ENCODE assay signal across 13 mouse cellular contexts in genomic region chr9:107435285-107435684, GRCm38 (mm10). TPM values are rescaled to one million over a fixed set of nuclear protein-coding genes. Genes with fewer than 3 reads are reported as not detected.
A peak's percentile ranks its signal among the peaks of the same experiment; 100 is the strongest.
DNase-seq lines count a peak whose midpoint lies in the region; ATAC-seq and TF ChIP-seq lines count a peak whose summit lies in the region.
"Had no signal": no experiment of that assay in that cellular context is flagged by ENCODE, and none has a peak within 500 bp of the region (broad histone marks: within the 10 kb centered on the region; RNA-seq: fewer than 3 reads in every experiment).

No protein-coding gene starts in this region.

- no peaks in the 10 kb centered on the region for H3K27me3 ChIP-seq in forebrain, postnatal 0 days (ENCODE audit: insufficient read depth, low read length)
- peaks cover 10% of the 10 kb centered on the region for H3K27me3 ChIP-seq in midbrain, embryonic 10.5 days (ENCODE audit: low read depth, poor library complexity, severe bottlenecking)

- no peak overlapping the region for H3K9ac ChIP-seq in forebrain, postnatal 0 days

- WGBS in forebrain, postnatal 0 days, result 22% methylated on average over 6 of the region's 6 CpGs
- WGBS in midbrain, embryonic 10.5 days, result 34% methylated on average over 6 of the region's 6 CpGs

- DNase-seq in R1 (ENCODE audit: low read depth, low spot score) (peak; percentile 27), ZHBTc4 (ENCODE audit: low read depth, low spot score) (peak; percentile 22)
- no peak for DNase-seq in forebrain, postnatal 0 days
- DNase-seq in midbrain, embryonic 10.5 days (ENCODE audit: low spot score), result no peak
- no peak for DNase-seq in kidney, postnatal 10 days
- no peak for DNase-seq in Muller cell, postnatal 12 days (ENCODE audit: inconsistent ontology term)
- DNase-seq: cerebellum, postnatal 36 days; heart, adult 18-20 months; layer of hippocampus, adult 9-11 months; lung, postnatal 4 days; right cerebral cortex, postnatal 14 days had no signal

- ATAC-seq in forebrain, postnatal 0 days, result peak; percentile 28; the same call in 1 of the 2 replicates
- no peak for ATAC-seq in erythroblast, adult 5-6 weeks (replicated peaks; ENCODE audit: low FRiP score, poor library complexity, severe bottlenecking)

- H3K9me3 ChIP-seq in forebrain, postnatal 0 days (ENCODE audit: low read length), result no peaks in the 10 kb centered on the region
- no peaks in the 10 kb centered on the region for H3K9me3 ChIP-seq in midbrain, embryonic 10.5 days (replicated peaks)

- H3K36me3 ChIP-seq in forebrain, postnatal 0 days (ENCODE audit: insufficient read depth), result no peaks in the 10 kb centered on the region
- no peaks in the 10 kb centered on the region for H3K36me3 ChIP-seq in midbrain, embryonic 10.5 days

- no peak for TF ChIP-seq CTCF in forebrain, postnatal 0 days (IDR thresholded peaks at IDR 0.05; ENCODE audit: low read depth)

- no peak overlapping the region for H3K27ac ChIP-seq in forebrain, postnatal 0 days (ENCODE audit: low read depth, low read length)
- H3K27ac ChIP-seq in midbrain, embryonic 10.5 days (replicated peaks), result peak overlapping the region; percentile 69

- no peak overlapping the region for H3K4me3 ChIP-seq in forebrain, postnatal 0 days (ENCODE audit: low read depth, low read length)
- no peak overlapping the region for H3K4me3 ChIP-seq in midbrain, embryonic 10.5 days

- no peak overlapping the region for H3K4me2 ChIP-seq in forebrain, postnatal 0 days (ENCODE audit: low read depth)

- peaks cover 6% of the 10 kb centered on the region for H3K4me1 ChIP-seq in forebrain, postnatal 0 days (ENCODE audit: insufficient read depth)
- H3K4me1 ChIP-seq in midbrain, embryonic 10.5 days, result peaks cover 70% of the 10 kb centered on the region

RNA-seq across cellular contexts. Expression of gene Cacna2d2, which starts 35.9 kb away (rescaled TPM):
- total RNA-seq in forebrain, postnatal 0 days (2014; rRNA removed), result 29.7 and 49.5 TPM in 2 replicates
- 3.0 and 5.0 TPM in 2 replicates for polyA plus RNA-seq in forebrain, postnatal 0 days (2015; fragmentation: Nextera tagmentation; extraction: Ambion mirVana)
- 1.00 and 1.7 TPM in 2 replicates for polyA plus RNA-seq in midbrain, embryonic 10.5 days (2016; fragmentation: Nextera tagmentation; extraction: Ambion mirVana)
- 0.63 TPM in 1 of 2 replicates, not detected in the other for total RNA-seq in erythroblast, adult 5-6 weeks (2015; ENCODE audit: low replicate concordance)
- total RNA-seq in erythroblast, adult 5-6 weeks (2017; ENCODE audit: low replicate concordance), result not detected in 2 replicates
- total RNA-seq: liver, adult 2 months had no signal
- polyA plus RNA-seq: liver, adult 2 months had no signal

Comparison
In these comparisons a context has a peak if more than half of its experiments do, and no peak if none do; other contexts are left out.
1. DNase-seq: peak in R1 (single experiment) and ZHBTc4 (single experiment); none in forebrain, postnatal 0 days (single experiment), midbrain, embryonic 10.5 days (single experiment), kidney, postnatal 10 days (single experiment) and Muller cell, postnatal 12 days (single experiment).
2. RNA of gene Cacna2d2, which starts 35.9 kb away (total RNA-seq): 29.7 to 49.5 TPM in forebrain, postnatal 0 days; 0.63 TPM in erythroblast, adult 5-6 weeks; every median in the first group is over 10 times any median in the second.